Mouse (Mus musculus): ENCODE measurements around the gene Clca3a1. TPM values are rescaled to one million over a fixed set of nuclear protein-coding genes. Genes with fewer than 3 reads are reported as not detected.

Gene Clca3a1
- total and polyA plus RNA-seq, 2 experiments from 2014 or later, result 1.2 to 1.4 TPM

DNA sequence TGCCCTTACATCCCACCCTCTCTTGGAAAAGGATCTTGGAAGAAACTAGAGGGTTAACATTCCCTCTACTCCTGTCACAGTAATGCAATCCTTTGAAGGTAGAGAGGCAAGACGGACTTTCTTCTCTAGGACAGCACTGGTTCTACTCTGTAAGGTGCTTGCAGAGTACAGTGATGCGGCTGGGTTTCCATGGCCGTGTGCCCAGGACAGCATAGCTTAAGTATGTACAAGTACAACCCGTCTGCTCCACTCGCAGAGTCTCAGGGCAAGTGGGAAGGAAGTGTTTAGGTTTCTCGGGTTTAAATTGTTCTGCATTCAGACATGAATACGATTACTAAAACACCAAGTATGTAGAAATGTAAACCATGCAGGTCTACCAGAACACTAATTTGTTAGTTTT is 65.8 kb downstream of the Clca3a1 start:
- Histone ChIP-seq H3K27me3 (ENCODE audit: insufficient read depth, low read length) (no peaks in the 10 kb centered on the region), H3K4me2 (ENCODE audit: low read depth) (no peak overlapping the region), H3K9ac (no peak overlapping the region), H3K4me1 (ENCODE audit: insufficient read depth) (no peaks in the 10 kb centered on the region), H3K36me3 (ENCODE audit: insufficient read depth) (peaks cover 41% of the 10 kb centered on the region), H3K9me3 (ENCODE audit: low read length) (no peaks in the 10 kb centered on the region), H3K27ac (ENCODE audit: low read depth, low read length) (no peak overlapping the region), H3K4me3 (ENCODE audit: low read depth, low read length) (no peak overlapping the region)
- no peak for TF ChIP-seq CTCF (IDR thresholded peaks at IDR 0.05; ENCODE audit: low read depth)
- ATAC-seq, result no peak
- 86% methylated on average over 7 of the region's 7 CpGs for WGBS
- no peak for DNase-seq

DNA sequence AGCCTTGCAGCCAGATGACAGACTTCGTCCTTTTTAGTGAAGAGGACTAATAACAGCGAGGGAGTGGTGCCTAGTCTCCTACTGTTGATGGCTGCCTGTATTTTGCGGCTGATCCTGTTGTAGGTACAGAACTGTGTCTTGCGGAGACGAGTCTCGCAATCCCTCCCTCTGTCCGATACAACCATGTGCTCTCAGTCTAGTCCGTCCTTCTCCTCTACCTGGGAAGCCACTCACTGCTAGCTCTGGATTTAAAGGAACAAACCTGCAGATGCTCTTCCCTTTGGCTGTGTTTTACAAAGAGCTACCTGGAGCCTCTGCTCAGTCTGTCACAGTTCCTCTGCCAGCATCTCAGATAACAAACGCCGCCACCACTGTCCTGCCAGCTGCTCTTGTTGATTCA is 66.7 kb downstream of the Clca3a1 start:
- WGBS, result 93% methylated on average over 10 of the region's 10 CpGs
- no peak overlapping the region for H3K9ac ChIP-seq
- DNase-seq (no peak), ATAC-seq (no peak)
- H3K4me3 ChIP-seq (ENCODE audit: low read depth, low read length), result no peak overlapping the region
- no peaks in the 10 kb centered on the region for H3K4me1 ChIP-seq (ENCODE audit: insufficient read depth)
- H3K9me3 ChIP-seq (ENCODE audit: low read length), result no peaks in the 10 kb centered on the region
- peaks cover 38% of the 10 kb centered on the region for H3K36me3 ChIP-seq (ENCODE audit: insufficient read depth)
- TF ChIP-seq CTCF (IDR thresholded peaks at IDR 0.05; ENCODE audit: low read depth), result no peak
- no peak overlapping the region for H3K27ac ChIP-seq (ENCODE audit: low read depth, low read length)
- H3K27me3 ChIP-seq (ENCODE audit: insufficient read depth, low read length), result no peaks in the 10 kb centered on the region
- no peak overlapping the region for H3K4me2 ChIP-seq (ENCODE audit: low read depth)

DNA sequence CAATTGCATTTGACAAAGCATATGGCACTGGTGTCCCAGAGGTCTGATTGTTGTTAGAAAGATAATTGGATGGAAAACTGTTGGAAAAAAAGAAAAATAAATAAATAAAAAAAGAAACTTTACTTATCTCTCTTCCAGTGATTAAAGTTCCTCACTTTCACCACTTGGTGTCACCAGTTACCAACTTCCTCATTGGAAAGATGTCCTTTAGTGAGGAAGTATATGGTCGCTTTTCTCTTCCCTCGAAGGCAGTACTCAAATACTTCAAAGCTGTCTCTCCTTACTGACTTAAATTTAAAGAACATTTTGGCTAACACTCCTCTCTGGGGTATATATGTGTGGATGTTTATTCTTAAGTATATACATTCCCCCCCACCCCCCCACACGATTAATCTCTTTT is 68.7 kb downstream of the Clca3a1 start:
- H3K9me3 ChIP-seq (ENCODE audit: low read length), result no peaks in the 10 kb centered on the region
- H3K4me2 ChIP-seq (ENCODE audit: low read depth), result no peak overlapping the region
- 38% methylated on average over 3 of the region's 3 CpGs for WGBS
- peak; percentile 75 for TF ChIP-seq CTCF (IDR thresholded peaks at IDR 0.05; ENCODE audit: low read depth)
- H3K27me3 ChIP-seq (ENCODE audit: insufficient read depth, low read length), result no peaks in the 10 kb centered on the region
- H3K4me1 ChIP-seq (ENCODE audit: insufficient read depth), result no peaks in the 10 kb centered on the region
- ATAC-seq, result peak; percentile 77
- peaks cover 41% of the 10 kb centered on the region for H3K36me3 ChIP-seq (ENCODE audit: insufficient read depth)
- DNase-seq, result peak; percentile 72
- no peak overlapping the region for H3K9ac ChIP-seq
- no peak overlapping the region for H3K27ac ChIP-seq (ENCODE audit: low read depth, low read length)
- no peak overlapping the region for H3K4me3 ChIP-seq (ENCODE audit: low read depth, low read length)

DNA sequence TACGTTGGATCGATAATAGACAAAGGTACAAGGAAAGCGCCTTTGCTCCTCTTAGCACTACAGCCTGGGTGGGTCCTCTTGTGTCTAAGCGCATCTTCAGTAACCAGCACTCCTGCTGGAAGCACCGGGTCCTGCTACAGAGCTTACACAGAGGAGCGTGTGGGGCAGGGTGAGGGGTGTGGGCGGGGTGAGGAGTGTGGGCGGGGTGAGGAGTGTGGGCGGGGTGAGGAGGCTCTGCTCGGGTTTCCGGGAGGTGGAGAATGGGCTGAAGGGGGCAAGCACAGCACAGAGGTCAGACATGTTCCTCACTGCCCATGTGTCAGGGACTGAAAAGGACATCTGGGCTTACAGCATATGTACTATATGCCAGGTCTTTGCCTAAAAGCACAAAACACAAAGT is 71.5 kb downstream of the Clca3a1 start:
- Histone ChIP-seq H3K9ac (no peak overlapping the region), H3K4me2 (ENCODE audit: low read depth) (no peak overlapping the region), H3K36me3 (ENCODE audit: insufficient read depth) (peaks cover 25% of the 10 kb centered on the region), H3K4me3 (ENCODE audit: low read depth, low read length) (no peak overlapping the region), H3K9me3 (ENCODE audit: low read length) (no peaks in the 10 kb centered on the region), H3K4me1 (ENCODE audit: insufficient read depth) (no peaks in the 10 kb centered on the region), H3K27me3 (ENCODE audit: insufficient read depth, low read length) (no peaks in the 10 kb centered on the region), H3K27ac (ENCODE audit: low read depth, low read length) (no peak overlapping the region)
- no peak for TF ChIP-seq CTCF (IDR thresholded peaks at IDR 0.05; ENCODE audit: low read depth)
- no peak for DNase-seq
- peak; percentile 67 for ATAC-seq
- 16% methylated on average over 11 of the region's 11 CpGs for WGBS

DNA sequence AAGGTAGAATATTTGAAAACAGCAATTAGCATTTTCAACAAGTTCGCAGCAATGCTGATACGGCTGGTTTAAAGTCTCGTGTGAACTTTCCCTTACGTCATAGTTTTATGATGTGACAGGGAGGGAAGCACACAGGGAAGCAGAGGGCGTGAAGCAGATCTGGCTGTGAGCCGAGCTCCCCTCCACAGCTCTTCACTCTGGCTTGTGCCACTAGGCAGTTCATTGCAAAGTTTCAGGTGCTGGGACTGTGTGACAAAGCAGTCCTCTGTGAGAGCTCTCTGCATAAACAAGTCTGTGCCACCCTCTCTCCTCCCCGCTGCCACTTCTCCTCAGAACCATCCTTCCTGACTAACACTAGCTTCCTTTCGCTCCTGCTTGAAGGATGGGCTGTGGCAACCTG is 72.5 kb downstream of the Clca3a1 start:
- H3K4me1 ChIP-seq (ENCODE audit: insufficient read depth), result no peaks in the 10 kb centered on the region
- H3K9me3 ChIP-seq (ENCODE audit: low read length), result no peaks in the 10 kb centered on the region
- ATAC-seq (no peak), DNase-seq (no peak)
- H3K4me3 ChIP-seq (ENCODE audit: low read depth, low read length), result no peak overlapping the region
- H3K4me2 ChIP-seq (ENCODE audit: low read depth), result no peak overlapping the region
- no peak for TF ChIP-seq CTCF (IDR thresholded peaks at IDR 0.05; ENCODE audit: low read depth)
- 76% methylated on average over 8 of the region's 8 CpGs for WGBS
- no peak overlapping the region for H3K9ac ChIP-seq
- peaks cover 18% of the 10 kb centered on the region for H3K36me3 ChIP-seq (ENCODE audit: insufficient read depth)
- no peaks in the 10 kb centered on the region for H3K27me3 ChIP-seq (ENCODE audit: insufficient read depth, low read length)
- H3K27ac ChIP-seq (ENCODE audit: low read depth, low read length), result no peak overlapping the region

DNA sequence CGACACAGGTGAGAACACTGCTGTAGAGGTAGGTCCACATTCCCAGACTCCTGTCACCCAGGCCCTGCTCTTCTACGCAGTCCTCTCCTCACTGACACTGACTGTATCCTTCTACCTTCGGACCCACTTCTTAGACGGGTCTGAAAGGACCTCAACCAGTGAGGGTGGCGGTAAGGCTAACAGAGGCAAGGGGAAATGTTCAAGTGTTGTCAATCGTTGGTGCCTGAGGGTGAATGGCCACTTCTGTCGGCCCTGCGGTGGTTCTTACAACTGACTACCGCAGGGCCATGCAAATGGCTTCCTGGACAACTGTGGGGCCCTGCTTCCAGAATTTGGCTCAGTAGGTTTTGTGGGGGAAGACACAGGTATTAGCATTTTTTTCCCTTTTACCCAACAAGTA is 73.2 kb downstream of the Clca3a1 start:
- WGBS, result 91% methylated on average over 9 of the region's 9 CpGs
- no peaks in the 10 kb centered on the region for H3K9me3 ChIP-seq (ENCODE audit: low read length)
- TF ChIP-seq CTCF (IDR thresholded peaks at IDR 0.05; ENCODE audit: low read depth), result no peak
- H3K36me3 ChIP-seq (ENCODE audit: insufficient read depth), result peaks cover 18% of the 10 kb centered on the region
- ATAC-seq (no peak), DNase-seq (no peak)
- H3K9ac ChIP-seq, result no peak overlapping the region
- H3K4me3 ChIP-seq (ENCODE audit: low read depth, low read length), result no peak overlapping the region
- H3K4me1 ChIP-seq (ENCODE audit: insufficient read depth), result no peaks in the 10 kb centered on the region
- H3K27me3 ChIP-seq (ENCODE audit: insufficient read depth, low read length), result no peaks in the 10 kb centered on the region
- no peak overlapping the region for H3K27ac ChIP-seq (ENCODE audit: low read depth, low read length)
- H3K4me2 ChIP-seq (ENCODE audit: low read depth), result no peak overlapping the region

DNA sequence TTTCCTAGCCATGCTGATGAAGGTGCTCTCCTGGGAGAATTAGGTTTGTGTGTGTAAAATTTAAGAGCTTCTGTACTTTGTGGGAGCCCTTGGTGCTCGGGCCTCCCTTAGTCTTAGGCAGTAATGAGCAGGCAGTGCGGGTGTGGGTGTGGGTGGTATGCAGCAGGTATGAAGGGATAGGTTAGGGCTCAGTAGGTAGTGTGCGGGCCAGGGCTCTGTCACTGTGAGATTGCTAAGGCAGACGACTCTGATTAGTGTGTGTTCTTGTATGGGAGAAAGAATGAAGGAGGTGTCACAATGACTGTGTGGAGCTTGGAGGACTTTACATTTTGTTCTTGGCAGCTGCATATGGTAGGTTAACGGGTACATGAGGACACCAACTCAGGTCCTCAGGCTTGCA is 74.6 kb downstream of the Clca3a1 start:
- DNase-seq, result no peak
- H3K9ac ChIP-seq, result no peak overlapping the region
- no peak for ATAC-seq
- peaks cover 18% of the 10 kb centered on the region for H3K36me3 ChIP-seq (ENCODE audit: insufficient read depth)
- 87% methylated on average over 5 of the region's 5 CpGs for WGBS
- H3K4me2 ChIP-seq (ENCODE audit: low read depth), result no peak overlapping the region
- H3K27me3 ChIP-seq (ENCODE audit: insufficient read depth, low read length), result no peaks in the 10 kb centered on the region
- TF ChIP-seq CTCF (IDR thresholded peaks at IDR 0.05; ENCODE audit: low read depth), result no peak
- no peak overlapping the region for H3K27ac ChIP-seq (ENCODE audit: low read depth, low read length)
- no peak overlapping the region for H3K4me3 ChIP-seq (ENCODE audit: low read depth, low read length)
- no peaks in the 10 kb centered on the region for H3K9me3 ChIP-seq (ENCODE audit: low read length)
- no peaks in the 10 kb centered on the region for H3K4me1 ChIP-seq (ENCODE audit: insufficient read depth)
